In genomic region chr12:13056246-13056645, GRCm38 (mm10) we compare ENCODE assay signal across 27 mouse cellular contexts.
DNase-seq lines count a peak whose midpoint lies in the region; ATAC-seq and TF ChIP-seq lines count a peak whose summit lies in the region.
"Had no signal": no experiment of that assay in that cellular context is flagged by ENCODE, and none has a peak within 500 bp of the region (broad histone marks: within the 10 kb centered on the region; RNA-seq: fewer than 3 reads in every experiment).

No protein-coding gene starts in this region.

- no peak for DNase-seq in forebrain, embryonic 11.5 days (ENCODE audit: low spot score)
- peak in 1 of 2 experiments; percentile 22 for DNase-seq in layer of hippocampus, adult 2 months (ENCODE audit: low spot score in 2 of 2)
- no peak for DNase-seq in layer of hippocampus, adult 11-12 months (ENCODE audit: low spot score)
- DNase-seq in midbrain, postnatal 0 days (ENCODE audit: low spot score): peak; percentile 53
- DNase-seq in midbrain, embryonic 10.5 days (ENCODE audit: low spot score): no peak
- DNase-seq in limb, embryonic 10.5 days (ENCODE audit: low spot score): no peak
- DNase-seq in lung, postnatal 4 days: no peak
- DNase-seq: cerebellum, adult 2 months; cerebellum, postnatal 36 days; gastrocnemius, postnatal 10 days; kidney, adult 9 months; kidney, postnatal 14 days; liver, postnatal 0 days; thymus, adult 18-20 months; thymus, postnatal 4 days had no signal

- H3K9me3 ChIP-seq in forebrain, embryonic 15.5 days: no peaks in the 10 kb centered on the region
- no peaks in the 10 kb centered on the region; the same call in 1 of the 2 replicates for H3K9me3 ChIP-seq in forebrain, embryonic 11.5 days (ENCODE audit: control insufficient read depth, low read length)
- no peaks in the 10 kb centered on the region for H3K9me3 ChIP-seq in midbrain, postnatal 0 days (ENCODE audit: low read length)
- H3K9me3 ChIP-seq in midbrain, embryonic 10.5 days (replicated peaks): 0 out of 2 replicates have a peak, but pooled peaks cover 4% of the 10 kb centered on the region
- H3K9me3 ChIP-seq in limb, embryonic 10.5 days (replicated peaks): 0 out of 2 replicates have a peak, but pooled peaks cover 2% of the 10 kb centered on the region
- H3K9me3 ChIP-seq: heart, embryonic 10.5 days; hindbrain, embryonic 15.5 days; neural tube, embryonic 13.5 days had no signal

- H3K27me3 ChIP-seq in forebrain, embryonic 15.5 days: no peaks in the 10 kb centered on the region
- no peaks in the 10 kb centered on the region for H3K27me3 ChIP-seq in forebrain, embryonic 11.5 days (ENCODE audit: control insufficient read depth, insufficient read depth, low read length)
- H3K27me3 ChIP-seq in midbrain, postnatal 0 days (ENCODE audit: insufficient read depth, low read length): no peaks in the 10 kb centered on the region
- no peaks in the 10 kb centered on the region; the same call in 1 of the 2 replicates for H3K27me3 ChIP-seq in midbrain, embryonic 10.5 days (ENCODE audit: low read depth, poor library complexity, severe bottlenecking)
- no peaks in the 10 kb centered on the region for H3K27me3 ChIP-seq in limb, embryonic 10.5 days (ENCODE audit: low read depth, poor library complexity, severe bottlenecking)
- H3K27me3 ChIP-seq: hindbrain, embryonic 15.5 days; neural tube, embryonic 13.5 days had no signal

- no peak for TF ChIP-seq CTCF in layer of hippocampus, adult 2 months (conservative IDR thresholded peaks at IDR 0.05)
- TF ChIP-seq CTCF in midbrain, postnatal 0 days (IDR thresholded peaks at IDR 0.05): no peak

- no peak overlapping the region for H3K4me3 ChIP-seq in forebrain, embryonic 15.5 days
- no peak overlapping the region for H3K4me3 ChIP-seq in forebrain, embryonic 11.5 days (ENCODE audit: low read depth, low read length)
- H3K4me3 ChIP-seq in layer of hippocampus, adult 2 months: no peak overlapping the region
- H3K4me3 ChIP-seq in midbrain, postnatal 0 days (ENCODE audit: low read depth, low read length): no peak overlapping the region
- H3K4me3 ChIP-seq in midbrain, embryonic 10.5 days: no peak overlapping the region
- no peak overlapping the region for H3K4me3 ChIP-seq in limb, embryonic 10.5 days
- H3K4me3 ChIP-seq: erythroblast, embryonic 14.5 days; heart, embryonic 10.5 days; hindbrain, embryonic 15.5 days; limb, embryonic 12.5 days; myocyte; neural tube, embryonic 13.5 days had no signal

- 61% methylated on average over 7 of the region's 7 CpGs for WGBS in forebrain, embryonic 15.5 days
- 70% methylated on average over 7 of the region's 7 CpGs for WGBS in forebrain, embryonic 11.5 days
- 23% methylated on average over 7 of the region's 7 CpGs for WGBS in midbrain, postnatal 0 days
- WGBS in midbrain, embryonic 10.5 days: 65% methylated on average over 7 of the region's 7 CpGs
- 69% methylated on average over 7 of the region's 7 CpGs for WGBS in limb, embryonic 10.5 days

- no peak overlapping the region for H3K4me2 ChIP-seq in forebrain, embryonic 15.5 days (replicated peaks)
- no peak overlapping the region for H3K4me2 ChIP-seq in forebrain, embryonic 11.5 days (ENCODE audit: low read depth, low read length, severe bottlenecking)
- H3K4me2 ChIP-seq in midbrain, postnatal 0 days (ENCODE audit: low read depth, low read length, poor library complexity, severe bottlenecking): no peak overlapping the region
- H3K4me2 ChIP-seq: hindbrain, embryonic 15.5 days; limb, embryonic 12.5 days; liver, embryonic 11.5 days; midbrain, embryonic 11.5 days; neural tube, embryonic 13.5 days had no signal

- no peaks in the 10 kb centered on the region for H3K36me3 ChIP-seq in forebrain, embryonic 15.5 days
- H3K36me3 ChIP-seq in forebrain, embryonic 11.5 days (ENCODE audit: control insufficient read depth, insufficient read depth, low read length): no peaks in the 10 kb centered on the region
- no peaks in the 10 kb centered on the region for H3K36me3 ChIP-seq in midbrain, postnatal 0 days (ENCODE audit: insufficient read depth, low read length)
- H3K36me3 ChIP-seq in midbrain, embryonic 10.5 days: no peaks in the 10 kb centered on the region
- H3K36me3 ChIP-seq in limb, embryonic 10.5 days: no peaks in the 10 kb centered on the region
- H3K36me3 ChIP-seq: heart, embryonic 10.5 days; hindbrain, embryonic 15.5 days; limb, embryonic 12.5 days; neural tube, embryonic 13.5 days had no signal

- 0 out of 2 replicates have a peak, but pooled peaks have one; percentile 41 for ATAC-seq in forebrain, embryonic 15.5 days (replicated peaks)
- no peak for ATAC-seq in forebrain, embryonic 11.5 days (replicated peaks; ENCODE audit: low FRiP score)
- ATAC-seq in midbrain, postnatal 0 days (ENCODE audit: low FRiP score): no peak
- ATAC-seq: CD4-positive, CD25-positive, alpha-beta regulatory T cell, adult 4 months; intestine, embryonic 16.5 days; liver, postnatal 0 days; lung, postnatal 0 days had no signal

- peaks cover 3% of the 10 kb centered on the region; the same call in 1 of the 2 replicates for H3K4me1 ChIP-seq in forebrain, embryonic 15.5 days
- H3K4me1 ChIP-seq in forebrain, embryonic 11.5 days (replicated peaks; ENCODE audit: control insufficient read depth, insufficient read depth, low read length): peaks cover 2% of the 10 kb centered on the region; the same call in 1 of the 2 replicates
- H3K4me1 ChIP-seq in midbrain, postnatal 0 days (ENCODE audit: insufficient read depth, low read length): peaks cover 7% of the 10 kb centered on the region; the same call in 1 of the 2 replicates
- peaks cover 7% of the 10 kb centered on the region for H3K4me1 ChIP-seq in midbrain, embryonic 10.5 days
- H3K4me1 ChIP-seq in limb, embryonic 10.5 days: peaks cover 44% of the 10 kb centered on the region
- H3K4me1 ChIP-seq: neural tube, embryonic 13.5 days had no signal

- no peak overlapping the region for H3K9ac ChIP-seq in forebrain, embryonic 15.5 days (replicated peaks)
- H3K9ac ChIP-seq in forebrain, embryonic 11.5 days (ENCODE audit: low read length): no peak overlapping the region
- no peak overlapping the region for H3K9ac ChIP-seq in midbrain, postnatal 0 days (replicated peaks; ENCODE audit: low read length, poor library complexity, severe bottlenecking)
- H3K9ac ChIP-seq: hindbrain, embryonic 15.5 days; limb, embryonic 12.5 days; liver, postnatal 0 days; neural tube, embryonic 13.5 days had no signal

- no peak overlapping the region for H3K27ac ChIP-seq in forebrain, embryonic 15.5 days (replicated peaks)
- no peak overlapping the region for H3K27ac ChIP-seq in forebrain, embryonic 11.5 days (ENCODE audit: low read depth, low read length)
- H3K27ac ChIP-seq in layer of hippocampus, adult 2 months: peak overlapping the region; percentile 36; the same call in 1 of the 2 replicates
- no peak overlapping the region for H3K27ac ChIP-seq in midbrain, postnatal 0 days (ENCODE audit: low read depth, low read length)
- no peak overlapping the region for H3K27ac ChIP-seq in midbrain, embryonic 10.5 days (replicated peaks)
- peak overlapping the region; percentile 75 for H3K27ac ChIP-seq in limb, embryonic 10.5 days
- H3K27ac ChIP-seq: heart, embryonic 10.5 days; hindbrain, embryonic 15.5 days; limb, embryonic 12.5 days; neural tube, embryonic 13.5 days had no signal

Comparison
In these comparisons a context has a peak if more than half of its experiments do, and no peak if none do; other contexts are left out.
1. H3K27ac ChIP-seq: peak in layer of hippocampus, adult 2 months (single experiment) and limb, embryonic 10.5 days (single experiment); none in forebrain, embryonic 15.5 days (single experiment), forebrain, embryonic 11.5 days (single experiment), midbrain, postnatal 0 days (single experiment) and midbrain, embryonic 10.5 days (single experiment).